In genomic region chr4:136171455-136171854, GRCm38 (mm10) we compare ENCODE assay signal across 8 mouse cellular contexts. TPM values are rescaled to one million over a fixed set of nuclear protein-coding genes. Genes with fewer than 3 reads are reported as not detected.
DNase-seq lines count a peak whose midpoint lies in the region; ATAC-seq and TF ChIP-seq lines count a peak whose summit lies in the region.

No protein-coding gene starts in this region.

- H3K27ac ChIP-seq in lung, embryonic 14.5 days (ENCODE audit: low read depth), result no peak overlapping the region
- H3K27ac ChIP-seq in forebrain, embryonic 10.5 days, result peak overlapping the region; percentile 96
- H3K27ac ChIP-seq in limb, embryonic 10.5 days, result peak overlapping the region; percentile 90

- 0 out of 2 replicates have a peak, but pooled peaks cover 5% of the 10 kb centered on the region for H3K36me3 ChIP-seq in lung, embryonic 14.5 days (ENCODE audit: insufficient read depth)
- peaks cover 21% of the 10 kb centered on the region for H3K36me3 ChIP-seq in forebrain, embryonic 10.5 days (replicated peaks)
- H3K36me3 ChIP-seq in limb, embryonic 10.5 days, result peaks cover 11% of the 10 kb centered on the region; the same call in 1 of the 2 replicates

- H3K9ac ChIP-seq in lung, embryonic 14.5 days, result peak overlapping the region; percentile 53; the same call in 1 of the 2 replicates

- peak overlapping the region; percentile 74 for H3K4me3 ChIP-seq in lung, embryonic 14.5 days (ENCODE audit: low read depth, low read length)
- peak overlapping the region; percentile 93 for H3K4me3 ChIP-seq in forebrain, embryonic 10.5 days
- peak overlapping the region; percentile 69 for H3K4me3 ChIP-seq in limb, embryonic 10.5 days

- no peaks in the 10 kb centered on the region for H3K27me3 ChIP-seq in lung, embryonic 14.5 days (ENCODE audit: insufficient read depth, low read length)
- no peaks in the 10 kb centered on the region; the same call in 1 of the 2 replicates for H3K27me3 ChIP-seq in forebrain, embryonic 10.5 days (ENCODE audit: poor library complexity, severe bottlenecking)
- H3K27me3 ChIP-seq in limb, embryonic 10.5 days (ENCODE audit: low read depth, poor library complexity, severe bottlenecking), result no peaks in the 10 kb centered on the region

- peaks cover 7% of the 10 kb centered on the region; the same call in 1 of the 2 replicates for H3K4me1 ChIP-seq in lung, embryonic 14.5 days (ENCODE audit: insufficient read depth)
- peaks cover 51% of the 10 kb centered on the region for H3K4me1 ChIP-seq in forebrain, embryonic 10.5 days
- H3K4me1 ChIP-seq in limb, embryonic 10.5 days, result peaks cover 49% of the 10 kb centered on the region

- H3K9me3 ChIP-seq in lung, embryonic 14.5 days (ENCODE audit: low read depth, low read length), result no peaks in the 10 kb centered on the region
- H3K9me3 ChIP-seq in forebrain, embryonic 10.5 days, result no peaks in the 10 kb centered on the region
- H3K9me3 ChIP-seq in limb, embryonic 10.5 days (replicated peaks), result no peaks in the 10 kb centered on the region

- peak overlapping the region; percentile 98 for H3K4me2 ChIP-seq in lung, embryonic 14.5 days

- no peak for TF ChIP-seq CTCF in lung, embryonic 14.5 days (IDR thresholded peaks at IDR 0.05; ENCODE audit: low read depth)

- no peak for DNase-seq in lung, embryonic 14.5 days
- no peak for DNase-seq in lung, postnatal 10 days
- no peak for DNase-seq in forebrain, embryonic 10.5 days (ENCODE audit: extremely low spot score, low spot score)
- no peak for DNase-seq in limb, embryonic 10.5 days (ENCODE audit: low spot score)
- DNase-seq in retina, embryonic 14.5 days (ENCODE audit: low spot score), result peak; percentile 63
- DNase-seq in adrenal gland, postnatal 10 days, result no peak
- no peak for DNase-seq in kidney, postnatal 25 days
- no peak for DNase-seq in kidney, postnatal 14 days

- 23% methylated on average over 12 of the region's 12 CpGs for WGBS in lung, embryonic 14.5 days
- 20% methylated on average over 12 of the region's 12 CpGs for WGBS in forebrain, embryonic 10.5 days
- 30% methylated on average over 12 of the region's 12 CpGs for WGBS in limb, embryonic 10.5 days

- ATAC-seq in lung, embryonic 14.5 days (ENCODE audit: insufficient read depth), result no peak

RNA-seq across cellular contexts. Expression of gene E2f2, which starts 0.7 kb away (rescaled TPM):
- polyA plus RNA-seq in lung, embryonic 14.5 days (2014; fragmentation: Nextera tagmentation; extraction: Ambion mirVana), result 5.5 and 6.5 TPM in 2 replicates
- 10.3 and 11.4 TPM in 2 replicates for polyA plus RNA-seq in forebrain, embryonic 10.5 days (2016; fragmentation: Nextera tagmentation; extraction: Ambion mirVana)
- 6.4 and 7.3 TPM in 2 replicates for polyA plus RNA-seq in limb, embryonic 10.5 days (2016; fragmentation: Nextera tagmentation; extraction: Ambion mirVana)
- total RNA-seq in adrenal gland, postnatal 10 days (2021), result 10 to 100 TPM in 1 of 2 experiments, 1 to 10 TPM in 1; 7.9 to 14.8 TPM

RNA-seq across cellular contexts. Expression of gene Id3, which starts 28.2 kb away (rescaled TPM):
- 469 and 477 TPM in 2 replicates for polyA plus RNA-seq in lung, embryonic 14.5 days (2014; fragmentation: Nextera tagmentation; extraction: Ambion mirVana)
- 488 and 529 TPM in 2 replicates for polyA plus RNA-seq in forebrain, embryonic 10.5 days (2016; fragmentation: Nextera tagmentation; extraction: Ambion mirVana)
- 375 and 475 TPM in 2 replicates for polyA plus RNA-seq in limb, embryonic 10.5 days (2016; fragmentation: Nextera tagmentation; extraction: Ambion mirVana)
- total RNA-seq in adrenal gland, postnatal 10 days (2021), result 100 to 1,000 TPM in 1 of 2 experiments, 10 to 100 TPM in 1; 97.2 to 110 TPM

RNA-seq across cellular contexts. Expression of gene Asap3, which starts 34.7 kb away (rescaled TPM):
- polyA plus RNA-seq in lung, embryonic 14.5 days (2014; fragmentation: Nextera tagmentation; extraction: Ambion mirVana), result 4.4 and 5.4 TPM in 2 replicates
- 4.7 and 5.2 TPM in 2 replicates for polyA plus RNA-seq in forebrain, embryonic 10.5 days (2016; fragmentation: Nextera tagmentation; extraction: Ambion mirVana)
- polyA plus RNA-seq in limb, embryonic 10.5 days (2016; fragmentation: Nextera tagmentation; extraction: Ambion mirVana), result 2.3 and 3.7 TPM in 2 replicates
- total RNA-seq in adrenal gland, postnatal 10 days (2021), result 1 to 10 TPM; 5.0 to 7.9 TPM
